Mouse (Mus musculus) kidney, adult 2 months (tissue): Measurements from ENCODE around the gene Nudt5. TPM values are rescaled to one million over a fixed set of nuclear protein-coding genes. Genes with fewer than 3 reads are reported as not detected.

Source experiments
- DNase-seq: peaks from one replicate; pipeline ENCODE4 v3.0.0; 2021
- H3K27ac ChIP-seq: fragments of 200-500 bp; 2 replicates; pipeline ENCODE4 v1.5.1; 2012; ENCODE audit warnings: low read depth, low read length, control low read depth, inconsistent platforms; ENCODE audit not compliant: insufficient read depth
- H3K27me3 ChIP-seq: fragments of 200-500 bp; replicated peaks from 2 replicates; pipeline ENCODE4 v1.6.1; 2012; ENCODE audit warnings: mild to moderate bottlenecking, moderate library complexity, low read length, inconsistent platforms; ENCODE audit not compliant: control insufficient read depth, insufficient read depth
- H3K36me3 ChIP-seq: fragments of 200-500 bp; 2 replicates; pipeline ENCODE4 v1.6.1; 2012; ENCODE audit warnings: mild to moderate bottlenecking, moderate library complexity, low read length, inconsistent platforms; ENCODE audit not compliant: control insufficient read depth, insufficient read depth
- H3K4me1 ChIP-seq: fragments of 200-500 bp; 2 replicates; pipeline ENCODE4 v1.6.1; 2011; ENCODE audit warnings: low read length; ENCODE audit not compliant: control insufficient read depth, insufficient read depth
- H3K4me3 ChIP-seq: fragments of 200-500 bp; 2 replicates; pipeline ENCODE4 v1.5.1; 2011; ENCODE audit warnings: mild to moderate bottlenecking, low read depth, low read length, control low read depth; ENCODE audit not compliant: insufficient read depth
- CTCF ChIP-seq: fragments of 200-500 bp; conservative IDR thresholded peaks from 2 replicates; pipeline ENCODE4 v1.5.1; 2011; ENCODE audit warnings: low read depth, mild to moderate bottlenecking, control low read depth, low read length, moderate library complexity, mixed read lengths; ENCODE audit not compliant: insufficient read depth, insufficient read length
- POLR2A ChIP-seq: fragments of 200-500 bp; IDR thresholded peaks from one replicate; pipeline ENCODE4 v1.6.1; 2011; ENCODE audit warnings: low read depth, low read length, control low read depth
- WGBS: fragments of 180-500 bp; shearing (Covaris S2); methylation state at CpG from one replicate; pipeline ENCODE4 v1.1.7; 2018; 5-methylcytosine and 5-hydroxymethylcytosine counted together
- polyA plus RNA-seq: library from polyadenylated mRNA; depleted of rRNA; stranded (reverse); fragments of >200 nt; gene quantifications from 2 replicates; pipeline ENCODE4 v1.2.3, GENCODE M21; 2012

The Nudt5 gene
- polyA plus RNA-seq, 1 experiment, result 13.2 TPM

- H3K4me1 ChIP-seq, result no peaks in the 10 kb centered on the region
- DNase-seq, result no peak
- no peaks in the 10 kb centered on the region for H3K36me3 ChIP-seq
- TF ChIP-seq POLR2A (no peak), CTCF (no peak)
- WGBS, result 98% methylated on average over 5 of the region's 5 CpGs
- no peak overlapping the region for H3K27ac ChIP-seq
- H3K27me3 ChIP-seq, result no peaks in the 10 kb centered on the region
- no peak overlapping the region for H3K4me3 ChIP-seq
Measured at GRCm38 (mm10) chr2:5810036-5810718, 34.6 kb upstream of the Nudt5 start.

- Histone ChIP-seq H3K36me3 (no peaks in the 10 kb centered on the region), H3K27ac (no peak overlapping the region), H3K27me3 (no peaks in the 10 kb centered on the region), H3K4me1 (no peaks in the 10 kb centered on the region), H3K4me3 (no peak overlapping the region)
- WGBS, result 63% methylated on average over 5 of the region's 5 CpGs
- no peak for DNase-seq
- TF ChIP-seq CTCF, result no peak
- TF ChIP-seq POLR2A, result no peak
Measured at GRCm38 (mm10) chr2:5811235-5811782, 33.5 kb upstream of the Nudt5 start.

DNA sequence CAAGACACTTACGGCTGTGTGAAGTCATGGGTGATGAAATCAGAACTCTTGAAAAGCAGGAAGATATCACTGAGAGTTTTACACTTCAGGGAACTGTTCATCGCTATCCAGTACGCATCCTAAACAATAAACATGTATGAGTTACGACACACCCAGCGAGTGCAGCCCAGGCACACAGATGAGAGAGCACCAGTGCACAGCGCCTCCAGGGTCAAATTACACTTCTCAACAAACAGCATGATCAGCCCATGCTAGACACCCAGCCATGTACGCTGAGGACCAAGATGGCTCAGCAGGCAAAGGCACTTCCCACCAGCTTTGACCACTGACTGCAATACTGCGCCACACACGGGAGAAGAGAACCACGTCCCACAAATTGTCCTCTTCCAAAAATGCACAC is 23.6 kb upstream of the Nudt5 start:
- 71% methylated on average over 10 of the region's 10 CpGs for WGBS

DNA sequence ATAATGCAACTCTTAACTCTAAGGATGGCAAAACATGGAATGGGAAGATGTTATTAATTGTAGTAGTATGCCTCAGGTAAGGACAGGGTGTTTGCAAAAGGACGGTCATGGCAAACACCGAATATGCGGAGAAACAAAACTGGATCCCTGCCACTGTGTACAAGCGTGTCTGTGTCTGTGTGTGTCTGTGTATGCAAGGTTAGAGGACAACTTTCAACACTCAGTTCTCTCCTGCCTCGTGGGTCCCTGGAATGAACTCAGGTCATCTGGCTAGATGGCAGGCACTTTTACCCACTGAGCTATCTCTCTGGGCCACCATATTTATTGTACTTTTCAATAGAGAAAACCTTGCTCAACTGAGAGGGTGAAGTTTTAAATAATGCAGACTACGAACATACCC is 22.4 kb upstream of the Nudt5 start:
- no peaks in the 10 kb centered on the region for H3K27me3 ChIP-seq
- no peak for DNase-seq
- no peak overlapping the region for H3K27ac ChIP-seq
- WGBS, result 93% methylated on average over 6 of the region's 6 CpGs
- H3K4me3 ChIP-seq, result no peak overlapping the region
- TF ChIP-seq POLR2A, result no peak
- no peak for TF ChIP-seq CTCF
- H3K4me1 ChIP-seq, result no peaks in the 10 kb centered on the region; the same call in 1 of the 2 replicates
- H3K36me3 ChIP-seq, result no peaks in the 10 kb centered on the region; the same call in none of the 2 replicates

More for the DNA sequence above, 23.6 kb upstream of the Nudt5 start:
- no peak overlapping the region for H3K27ac ChIP-seq
- no peak for TF ChIP-seq CTCF
- TF ChIP-seq POLR2A, result no peak
- H3K27me3 ChIP-seq, result no peaks in the 10 kb centered on the region
- no peaks in the 10 kb centered on the region; the same call in 1 of the 2 replicates for H3K4me1 ChIP-seq
- H3K36me3 ChIP-seq, result no peaks in the 10 kb centered on the region; the same call in 1 of the 2 replicates
- DNase-seq, result no peak
- no peak overlapping the region for H3K4me3 ChIP-seq

DNA sequence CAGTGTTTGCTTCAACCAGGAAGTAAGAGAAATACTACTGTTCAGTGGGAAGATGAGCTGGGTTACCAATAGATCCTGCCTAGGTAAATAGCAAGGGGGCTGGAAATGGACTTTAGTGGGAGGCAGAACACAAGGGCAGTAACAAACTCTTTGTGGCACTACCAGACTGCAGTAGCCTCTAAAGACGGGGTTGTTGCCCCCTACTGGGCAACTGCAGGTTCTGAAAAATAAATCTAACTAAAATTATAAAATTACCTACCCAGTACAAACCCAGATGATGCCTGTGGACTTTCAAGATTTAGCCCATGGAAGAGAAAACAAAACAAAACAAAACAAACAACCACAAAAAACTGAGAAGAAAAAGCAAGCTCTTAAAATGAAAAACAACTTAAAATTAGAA is 20.6 kb upstream of the Nudt5 start:
- 15% methylated on average over 1 of the region's 1 CpGs for WGBS
- Histone ChIP-seq H3K27me3 (no peaks in the 10 kb centered on the region), H3K36me3 (no peaks in the 10 kb centered on the region; the same call in none of the 2 replicates), H3K4me3 (no peak overlapping the region), H3K4me1 (no peaks in the 10 kb centered on the region; the same call in 1 of the 2 replicates), H3K27ac (no peak overlapping the region)
- TF ChIP-seq POLR2A (no peak), CTCF (peak; percentile 30; the same call in 1 of the 2 replicates)
- no peak for DNase-seq

DNA sequence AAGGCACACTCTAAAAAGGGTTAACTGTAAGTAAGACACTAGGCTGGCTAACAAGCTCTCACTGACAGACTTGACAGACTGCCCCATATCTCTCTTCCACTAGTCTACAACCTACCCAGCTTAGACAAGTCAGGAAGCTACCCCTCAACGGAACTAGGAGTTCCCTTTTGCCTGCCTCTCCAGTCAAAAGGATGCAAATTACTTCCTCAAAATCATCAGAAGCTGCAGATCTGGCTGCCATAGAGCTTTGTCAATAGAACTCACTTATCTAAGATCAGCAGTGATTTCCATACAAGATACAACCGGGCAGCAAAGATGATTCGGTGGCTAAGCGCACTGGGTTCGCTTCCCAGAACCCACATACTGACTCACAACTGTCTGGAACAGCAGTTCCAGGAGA is 20.1 kb upstream of the Nudt5 start:
- H3K4me1 ChIP-seq, result no peaks in the 10 kb centered on the region; the same call in 1 of the 2 replicates
- no peak for TF ChIP-seq CTCF
- TF ChIP-seq POLR2A, result no peak
- 78% methylated on average over 5 of the region's 5 CpGs for WGBS
- H3K27ac ChIP-seq, result no peak overlapping the region
- H3K4me3 ChIP-seq, result no peak overlapping the region
- no peaks in the 10 kb centered on the region; the same call in none of the 2 replicates for H3K36me3 ChIP-seq
- no peak for DNase-seq
- H3K27me3 ChIP-seq, result no peaks in the 10 kb centered on the region

- H3K27ac ChIP-seq, result no peak overlapping the region
- H3K4me1 ChIP-seq, result no peaks in the 10 kb centered on the region; the same call in 1 of the 2 replicates
- TF ChIP-seq CTCF, result no peak
- no peak for TF ChIP-seq POLR2A
- DNase-seq, result no peak
- H3K36me3 ChIP-seq, result no peaks in the 10 kb centered on the region; the same call in 1 of the 2 replicates
- WGBS, result 77% methylated on average over 5 of the region's 5 CpGs
- no peaks in the 10 kb centered on the region for H3K27me3 ChIP-seq
- no peak overlapping the region for H3K4me3 ChIP-seq
Measured at GRCm38 (mm10) chr2:5825265-5825913, 19.4 kb upstream of the Nudt5 start.
